Mouse (Mus musculus): Measurements from ENCODE around the gene Atp4b. TPM values are rescaled to one million over a fixed set of nuclear protein-coding genes. Genes with fewer than 3 reads are reported as not detected.

The Atp4b gene
- not detected in 2 replicates for polyA plus RNA-seq (2014; fragmentation: Nextera tagmentation; extraction: Ambion mirVana)

DNA sequence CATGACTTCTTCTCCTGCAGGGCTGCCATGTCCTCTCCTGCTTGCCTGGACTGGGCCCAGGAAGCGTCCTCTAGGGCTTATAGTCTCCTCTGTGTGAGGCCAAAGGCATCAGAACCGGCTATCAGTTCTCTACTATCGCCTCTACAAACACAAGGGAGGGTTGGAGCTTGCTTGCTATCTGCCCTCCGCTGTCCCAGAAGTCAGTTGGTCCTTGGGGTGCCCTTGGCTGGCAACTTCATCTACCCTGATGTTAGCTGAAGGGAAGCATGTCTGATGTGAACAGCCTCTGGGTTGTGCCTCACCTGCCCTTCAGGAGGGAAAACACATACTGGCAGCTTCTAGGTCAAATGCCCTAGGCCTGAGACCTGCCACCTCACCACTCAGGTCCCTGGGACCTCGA lies at the start of gene Atp4b:
Gene Atp4b (minus strand): TSS at position 101 of the 400 bp plus-strand sequence.
- Histone ChIP-seq H3K27ac (ENCODE audit: low read depth, low read length) (no peak within 1 kb of the TSS), H3K36me3 (ENCODE audit: control insufficient read depth, insufficient read depth, low read length) (no peaks in the 10 kb centered on the region), H3K4me1 (replicated peaks; ENCODE audit: control insufficient read depth, insufficient read depth, low read length) (no peaks in the 10 kb centered on the region), H3K9ac (ENCODE audit: low read length) (no peak within 1 kb of the TSS), H3K4me2 (ENCODE audit: low read depth, low read length, severe bottlenecking) (no peak within 1 kb of the TSS), H3K9me3 (ENCODE audit: control insufficient read depth, low read length) (no peaks in the 10 kb centered on the region), H3K27me3 (ENCODE audit: control insufficient read depth, insufficient read depth, low read length) (no peaks in the 10 kb centered on the region), H3K4me3 (ENCODE audit: low read depth, low read length) (no peak within 1 kb of the TSS)
- ATAC-seq (replicated peaks; ENCODE audit: low FRiP score) = no peak
- no peak for DNase-seq (ENCODE audit: low spot score)
- WGBS = 83% methylated on average over 5 of the region's 5 CpGs

DNA sequence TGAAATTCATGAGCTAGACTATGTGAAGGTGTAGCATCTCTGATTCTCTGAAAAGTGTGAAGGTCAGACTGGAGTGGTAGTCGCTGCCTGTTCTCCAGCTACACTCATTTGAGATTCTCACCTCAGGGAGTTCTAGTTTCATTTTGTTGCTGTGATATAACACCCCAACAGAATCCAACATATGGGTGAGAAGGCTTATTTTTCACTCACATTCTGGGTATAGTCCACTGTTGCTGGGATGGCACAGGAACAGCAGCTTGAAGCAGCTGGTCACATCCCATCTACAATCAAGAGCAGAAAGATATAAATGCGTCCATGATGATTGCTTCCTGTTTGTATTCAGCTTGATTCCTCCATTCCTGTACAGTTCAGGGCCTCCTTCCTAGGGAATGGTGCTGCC lies 45.5 kb upstream of the Atp4b start:
- DNase-seq (ENCODE audit: low spot score) (no peak), ATAC-seq (replicated peaks; ENCODE audit: low FRiP score) (no peak)
- no peaks in the 10 kb centered on the region for H3K9me3 ChIP-seq (ENCODE audit: control insufficient read depth, low read length)
- no peak overlapping the region for H3K4me2 ChIP-seq (ENCODE audit: low read depth, low read length, severe bottlenecking)
- no peak overlapping the region for H3K27ac ChIP-seq (ENCODE audit: low read depth, low read length)
- H3K27me3 ChIP-seq (ENCODE audit: control insufficient read depth, insufficient read depth, low read length) = no peaks in the 10 kb centered on the region
- H3K36me3 ChIP-seq (ENCODE audit: control insufficient read depth, insufficient read depth, low read length) = no peaks in the 10 kb centered on the region
- H3K4me1 ChIP-seq (replicated peaks; ENCODE audit: control insufficient read depth, insufficient read depth, low read length) = no peaks in the 10 kb centered on the region
- no peak overlapping the region for H3K9ac ChIP-seq (ENCODE audit: low read length)
- H3K4me3 ChIP-seq (ENCODE audit: low read depth, low read length) = no peak overlapping the region
- 96% methylated on average over 2 of the region's 2 CpGs for WGBS

DNA sequence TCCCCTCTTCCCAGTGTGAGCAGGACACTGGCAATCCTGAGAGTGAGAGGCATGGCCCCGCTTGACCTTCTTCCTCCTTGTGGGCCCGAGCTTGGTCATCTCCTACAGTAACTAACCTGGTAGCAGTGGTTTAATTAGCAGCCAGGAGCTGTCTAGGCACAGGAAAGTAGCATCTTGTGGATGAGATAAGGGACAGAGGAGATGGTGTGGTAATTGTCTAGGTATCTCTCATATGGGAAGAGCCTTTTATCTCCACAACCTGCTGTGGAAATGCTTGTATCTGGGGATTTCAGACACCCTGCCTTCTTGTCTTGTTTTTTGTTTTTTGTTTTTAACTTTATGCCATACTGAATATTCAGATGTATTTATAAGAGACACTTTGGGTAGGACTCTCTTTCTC lies 40.9 kb upstream of the Atp4b start:
- no peak overlapping the region for H3K4me2 ChIP-seq (ENCODE audit: low read depth, low read length, severe bottlenecking)
- H3K4me3 ChIP-seq (ENCODE audit: low read depth, low read length) = no peak overlapping the region
- H3K27ac ChIP-seq (ENCODE audit: low read depth, low read length) = no peak overlapping the region
- H3K9me3 ChIP-seq (ENCODE audit: control insufficient read depth, low read length) = no peaks in the 10 kb centered on the region
- peaks cover 4% of the 10 kb centered on the region; the same call in 1 of the 2 replicates for H3K27me3 ChIP-seq (ENCODE audit: control insufficient read depth, insufficient read depth, low read length)
- no peaks in the 10 kb centered on the region for H3K4me1 ChIP-seq (replicated peaks; ENCODE audit: control insufficient read depth, insufficient read depth, low read length)
- ATAC-seq (replicated peaks; ENCODE audit: low FRiP score) (no peak), DNase-seq (ENCODE audit: low spot score) (no peak)
- no peaks in the 10 kb centered on the region for H3K36me3 ChIP-seq (ENCODE audit: control insufficient read depth, insufficient read depth, low read length)
- 89% methylated on average over 2 of the region's 2 CpGs for WGBS
- H3K9ac ChIP-seq (ENCODE audit: low read length) = no peak overlapping the region

DNA sequence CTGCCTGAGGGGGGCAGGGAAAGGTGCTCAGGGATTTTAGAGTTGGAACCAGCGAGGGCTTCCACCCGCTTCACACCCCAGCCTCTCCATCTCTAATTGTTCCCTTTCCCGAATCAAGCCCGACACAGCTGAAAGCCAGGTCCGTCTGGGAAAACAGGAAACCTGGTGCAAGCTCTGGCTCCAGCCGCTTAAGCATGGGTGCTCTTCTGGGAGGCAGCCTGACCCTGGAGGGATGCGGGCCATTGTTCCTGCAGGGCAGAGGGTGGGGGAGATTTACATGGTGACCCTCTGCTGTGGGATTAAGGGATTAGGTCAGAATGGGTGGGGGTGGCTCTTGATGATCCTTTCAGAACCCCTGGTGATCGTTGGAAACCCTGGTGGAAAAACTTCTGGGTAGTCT lies 39.4 kb upstream of the Atp4b start:
- Histone ChIP-seq H3K36me3 (ENCODE audit: control insufficient read depth, insufficient read depth, low read length) (no peaks in the 10 kb centered on the region), H3K9ac (ENCODE audit: low read length) (no peak overlapping the region), H3K4me1 (replicated peaks; ENCODE audit: control insufficient read depth, insufficient read depth, low read length) (no peaks in the 10 kb centered on the region), H3K27ac (ENCODE audit: low read depth, low read length) (no peak overlapping the region), H3K4me3 (ENCODE audit: low read depth, low read length) (no peak overlapping the region), H3K27me3 (ENCODE audit: control insufficient read depth, insufficient read depth, low read length) (peaks cover 4% of the 10 kb centered on the region; the same call in 1 of the 2 replicates), H3K9me3 (ENCODE audit: control insufficient read depth, low read length) (no peaks in the 10 kb centered on the region), H3K4me2 (ENCODE audit: low read depth, low read length, severe bottlenecking) (no peak overlapping the region)
- DNase-seq (ENCODE audit: low spot score) (no peak), ATAC-seq (replicated peaks; ENCODE audit: low FRiP score) (no peak)
- WGBS = 4% methylated on average over 8 of the region's 8 CpGs

DNA sequence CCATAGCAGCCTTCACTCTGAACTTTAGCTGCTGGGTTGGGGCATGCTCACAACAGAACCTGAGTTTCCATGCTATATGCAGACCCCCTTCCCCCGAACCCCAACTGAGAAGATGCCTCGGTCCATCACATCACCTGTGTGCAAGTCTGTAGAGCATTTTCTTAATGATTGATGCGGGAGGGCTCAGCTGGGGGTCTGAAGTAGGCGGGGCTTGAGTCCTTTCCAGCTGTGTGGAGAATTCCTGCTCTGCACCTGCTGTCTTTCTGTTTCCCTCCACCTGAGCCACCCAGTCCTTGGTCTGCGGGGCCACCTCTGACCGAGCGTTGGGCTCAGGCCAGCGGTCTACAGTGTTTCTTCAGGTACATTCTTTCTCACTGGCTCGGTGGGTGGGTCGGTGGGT lies 38.3 kb upstream of the Atp4b start, which contains the start of gene Tmem255b:
Gene Tmem255b (plus strand): TSS at position 301 of the 400 bp plus-strand sequence.
- ATAC-seq (replicated peaks; ENCODE audit: low FRiP score) (no peak), DNase-seq (ENCODE audit: low spot score) (no peak)
- H3K4me3 ChIP-seq (ENCODE audit: low read depth, low read length) = no peak within 1 kb of the TSS
- H3K27me3 ChIP-seq (ENCODE audit: control insufficient read depth, insufficient read depth, low read length) = peaks cover 4% of the 10 kb centered on the region; the same call in 1 of the 2 replicates
- H3K9ac ChIP-seq (ENCODE audit: low read length) = no peak within 1 kb of the TSS
- H3K4me1 ChIP-seq (replicated peaks; ENCODE audit: control insufficient read depth, insufficient read depth, low read length) = no peaks in the 10 kb centered on the region
- no peak within 1 kb of the TSS for H3K27ac ChIP-seq (ENCODE audit: low read depth, low read length)
- no peak within 1 kb of the TSS for H3K4me2 ChIP-seq (ENCODE audit: low read depth, low read length, severe bottlenecking)
- 9% methylated on average over 10 of the region's 10 CpGs for WGBS
- no peaks in the 10 kb centered on the region for H3K9me3 ChIP-seq (ENCODE audit: control insufficient read depth, low read length)
- no peaks in the 10 kb centered on the region for H3K36me3 ChIP-seq (ENCODE audit: control insufficient read depth, insufficient read depth, low read length)

DNA sequence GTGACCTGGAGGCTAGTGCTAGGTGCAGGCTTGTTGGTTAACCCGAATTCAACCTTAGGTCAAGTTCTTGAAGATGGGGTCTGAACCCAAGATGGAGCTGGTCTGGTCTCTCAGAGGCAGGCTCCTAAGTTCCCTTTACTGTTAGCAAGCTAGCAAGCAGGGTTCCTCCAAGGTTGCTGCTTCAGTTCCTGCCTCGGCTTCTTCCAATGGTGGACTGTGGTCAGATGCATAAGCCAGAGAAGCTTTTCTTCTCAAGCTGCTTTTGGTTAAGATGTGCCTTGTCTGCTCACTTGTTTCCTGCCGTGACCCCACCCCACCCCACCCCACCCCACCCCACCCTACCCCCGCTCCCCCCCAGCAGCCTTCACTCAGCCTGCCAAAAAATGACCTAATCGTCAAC lies 36.5 kb upstream of the Atp4b start:
- no peaks in the 10 kb centered on the region for H3K4me1 ChIP-seq (replicated peaks; ENCODE audit: control insufficient read depth, insufficient read depth, low read length)
- no peaks in the 10 kb centered on the region for H3K9me3 ChIP-seq (ENCODE audit: control insufficient read depth, low read length)
- no peak overlapping the region for H3K27ac ChIP-seq (ENCODE audit: low read depth, low read length)
- H3K4me2 ChIP-seq (ENCODE audit: low read depth, low read length, severe bottlenecking) = no peak overlapping the region
- H3K4me3 ChIP-seq (ENCODE audit: low read depth, low read length) = no peak overlapping the region
- H3K36me3 ChIP-seq (ENCODE audit: control insufficient read depth, insufficient read depth, low read length) = no peaks in the 10 kb centered on the region
- no peak overlapping the region for H3K9ac ChIP-seq (ENCODE audit: low read length)
- 87% methylated on average over 5 of the region's 5 CpGs for WGBS
- ATAC-seq (replicated peaks; ENCODE audit: low FRiP score) (no peak), DNase-seq (ENCODE audit: low spot score) (no peak)
- H3K27me3 ChIP-seq (ENCODE audit: control insufficient read depth, insufficient read depth, low read length) = peaks cover 4% of the 10 kb centered on the region; the same call in 1 of the 2 replicates

DNA sequence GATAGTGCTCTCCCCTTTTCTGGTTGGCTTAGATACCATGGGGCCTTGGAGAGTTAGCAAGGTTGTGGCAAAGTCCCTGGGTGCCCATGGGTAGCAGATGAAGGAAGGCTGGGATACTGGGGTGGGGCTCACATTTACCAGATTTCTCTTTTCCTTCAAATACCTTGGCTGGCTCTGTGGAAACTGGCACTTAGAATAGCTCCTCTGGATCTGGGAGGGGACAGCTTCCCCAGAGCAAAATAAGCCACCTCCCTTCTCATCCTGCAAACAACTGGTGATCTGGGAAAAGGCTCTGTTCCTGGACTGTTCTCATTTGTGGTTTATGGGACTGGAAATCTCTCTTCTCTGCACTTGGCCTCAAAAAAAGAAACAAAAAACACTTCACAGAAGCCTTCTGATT lies 34.2 kb upstream of the Atp4b start:
- Histone ChIP-seq H3K4me2 (ENCODE audit: low read depth, low read length, severe bottlenecking) (no peak overlapping the region), H3K9me3 (ENCODE audit: control insufficient read depth, low read length) (no peaks in the 10 kb centered on the region), H3K27me3 (ENCODE audit: control insufficient read depth, insufficient read depth, low read length) (peaks cover 4% of the 10 kb centered on the region; the same call in 1 of the 2 replicates), H3K4me1 (replicated peaks; ENCODE audit: control insufficient read depth, insufficient read depth, low read length) (no peaks in the 10 kb centered on the region), H3K4me3 (ENCODE audit: low read depth, low read length) (no peak overlapping the region), H3K9ac (ENCODE audit: low read length) (no peak overlapping the region), H3K36me3 (ENCODE audit: control insufficient read depth, insufficient read depth, low read length) (no peaks in the 10 kb centered on the region), H3K27ac (ENCODE audit: low read depth, low read length) (no peak overlapping the region)
- no peak for ATAC-seq (replicated peaks; ENCODE audit: low FRiP score)
- no peak for DNase-seq (ENCODE audit: low spot score)

DNA sequence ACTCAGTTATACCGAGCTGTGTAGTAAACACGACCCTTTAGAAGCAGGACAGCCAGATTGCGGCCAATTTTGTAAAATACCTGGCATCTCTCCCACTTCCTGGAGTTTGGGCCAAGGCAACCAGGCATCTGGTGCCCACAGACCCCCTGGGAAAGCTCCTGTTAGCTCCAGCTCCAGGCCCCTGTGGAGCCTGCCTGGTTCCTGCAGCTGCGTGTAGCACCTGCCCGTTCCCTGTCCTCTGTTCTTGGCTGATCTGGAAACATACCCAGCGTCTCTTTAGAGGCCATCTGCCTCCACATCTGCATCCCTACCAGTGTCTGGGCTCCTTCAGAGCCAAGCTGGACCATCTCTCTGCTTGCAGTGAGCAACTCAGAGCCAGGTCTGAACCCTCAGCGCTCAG lies 33.8 kb upstream of the Atp4b start:
- no peak for DNase-seq (ENCODE audit: low spot score)
- no peak overlapping the region for H3K9ac ChIP-seq (ENCODE audit: low read length)
- no peak overlapping the region for H3K27ac ChIP-seq (ENCODE audit: low read depth, low read length)
- H3K36me3 ChIP-seq (ENCODE audit: control insufficient read depth, insufficient read depth, low read length) = no peaks in the 10 kb centered on the region
- no peaks in the 10 kb centered on the region for H3K4me1 ChIP-seq (replicated peaks; ENCODE audit: control insufficient read depth, insufficient read depth, low read length)
- no peak overlapping the region for H3K4me3 ChIP-seq (ENCODE audit: low read depth, low read length)
- H3K9me3 ChIP-seq (ENCODE audit: control insufficient read depth, low read length) = no peaks in the 10 kb centered on the region
- H3K4me2 ChIP-seq (ENCODE audit: low read depth, low read length, severe bottlenecking) = no peak overlapping the region
- 88% methylated on average over 7 of the region's 7 CpGs for WGBS
- peaks cover 1% of the 10 kb centered on the region; the same call in 1 of the 2 replicates for H3K27me3 ChIP-seq (ENCODE audit: control insufficient read depth, insufficient read depth, low read length)
- no peak for ATAC-seq (replicated peaks; ENCODE audit: low FRiP score)

DNA sequence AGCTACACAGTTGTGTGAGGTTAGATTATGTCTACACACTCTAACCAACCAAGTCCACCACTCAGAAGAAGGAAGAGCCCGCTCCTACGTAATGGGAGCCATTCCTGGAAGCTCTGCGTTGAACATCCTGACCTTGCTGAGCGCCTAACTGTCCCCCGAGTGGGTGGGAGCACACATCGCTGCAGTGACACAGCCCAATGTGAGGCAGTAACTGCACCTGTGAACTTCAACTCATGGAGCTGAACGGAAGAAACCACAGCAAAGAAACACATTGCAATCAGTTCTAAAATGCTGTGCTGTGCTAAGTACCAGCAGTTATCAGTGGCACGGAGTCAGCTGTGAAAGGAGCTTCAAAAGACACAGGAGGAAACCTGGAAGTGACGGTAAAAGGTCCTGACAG lies 31.5 kb upstream of the Atp4b start:
- 89% methylated on average over 9 of the region's 9 CpGs for WGBS
- no peaks in the 10 kb centered on the region for H3K9me3 ChIP-seq (ENCODE audit: control insufficient read depth, low read length)
- no peaks in the 10 kb centered on the region for H3K27me3 ChIP-seq (ENCODE audit: control insufficient read depth, insufficient read depth, low read length)
- H3K4me1 ChIP-seq (replicated peaks; ENCODE audit: control insufficient read depth, insufficient read depth, low read length) = no peaks in the 10 kb centered on the region
- H3K4me3 ChIP-seq (ENCODE audit: low read depth, low read length) = no peak overlapping the region
- no peak overlapping the region for H3K4me2 ChIP-seq (ENCODE audit: low read depth, low read length, severe bottlenecking)
- ATAC-seq (replicated peaks; ENCODE audit: low FRiP score) = no peak
- H3K36me3 ChIP-seq (ENCODE audit: control insufficient read depth, insufficient read depth, low read length) = no peaks in the 10 kb centered on the region
- no peak for DNase-seq (ENCODE audit: low spot score)
- H3K27ac ChIP-seq (ENCODE audit: low read depth, low read length) = no peak overlapping the region
- no peak overlapping the region for H3K9ac ChIP-seq (ENCODE audit: low read length)
